Mouse (Mus musculus): ENCODE data around the gene Inpp5a. TPM values are rescaled to one million over a fixed set of nuclear protein-coding genes. Genes with fewer than 3 reads are reported as not detected.

Gene Inpp5a
- polyA plus RNA-seq, 1 experiment from 2014 or later = 29.1 TPM

- Histone ChIP-seq H3K9me3 (ENCODE audit: control insufficient read depth) (no peaks in the 10 kb centered on the region), H3K36me3 (ENCODE audit: control insufficient read depth, insufficient read depth) (peaks cover 19% of the 10 kb centered on the region; the same call in 1 of the 2 replicates), H3K4me3 (ENCODE audit: low read depth, low read length) (peak overlapping the region; percentile 43), H3K4me1 (replicated peaks; ENCODE audit: control insufficient read depth, insufficient read depth, low read length) (no peaks in the 10 kb centered on the region), H3K27ac (ENCODE audit: low read depth, low read length) (no peak overlapping the region), H3K9ac (ENCODE audit: low read depth, low read length) (no peak overlapping the region), H3K27me3 (replicated peaks; ENCODE audit: control insufficient read depth, insufficient read depth, low read length) (peaks cover 78% of the 10 kb centered on the region), H3K4me2 (replicated peaks; ENCODE audit: low read depth) (peak overlapping the region; percentile 64)
- no peak for ATAC-seq
- WGBS = 1% methylated on average over 81 of the region's 82 CpGs
- TF ChIP-seq CTCF (IDR thresholded peaks at IDR 0.05; ENCODE audit: low read depth) = no peak
Measured at GRCm38 (mm10) chr7:139581801-139582571, 193.1 kb downstream of the Inpp5a start.

GRCm38 (mm10) chr7:139582595-139582994 lies 193.7 kb downstream of the Inpp5a start, which contains the start of gene Nkx6-2:
Nkx6-2 (minus strand) TSS chr7:139582797.
- Histone ChIP-seq H3K27ac (ENCODE audit: low read depth, low read length) (no peak within 1 kb of the TSS), H3K27me3 (replicated peaks; ENCODE audit: control insufficient read depth, insufficient read depth, low read length) (peaks cover 83% of the 10 kb centered on the region), H3K9ac (ENCODE audit: low read depth, low read length) (no peak within 1 kb of the TSS), H3K4me3 (ENCODE audit: low read depth, low read length) (peak within 1 kb of the TSS; percentile 43), H3K4me1 (replicated peaks; ENCODE audit: control insufficient read depth, insufficient read depth, low read length) (no peaks in the 10 kb centered on the region), H3K36me3 (ENCODE audit: control insufficient read depth, insufficient read depth) (peaks cover 14% of the 10 kb centered on the region; the same call in 1 of the 2 replicates), H3K9me3 (ENCODE audit: control insufficient read depth) (no peaks in the 10 kb centered on the region), H3K4me2 (replicated peaks; ENCODE audit: low read depth) (peak within 1 kb of the TSS; percentile 64)
- ATAC-seq = no peak
- TF ChIP-seq CTCF (IDR thresholded peaks at IDR 0.05; ENCODE audit: low read depth) = no peak
- under 1% methylated on average over 56 of the region's 56 CpGs for WGBS

DNA sequence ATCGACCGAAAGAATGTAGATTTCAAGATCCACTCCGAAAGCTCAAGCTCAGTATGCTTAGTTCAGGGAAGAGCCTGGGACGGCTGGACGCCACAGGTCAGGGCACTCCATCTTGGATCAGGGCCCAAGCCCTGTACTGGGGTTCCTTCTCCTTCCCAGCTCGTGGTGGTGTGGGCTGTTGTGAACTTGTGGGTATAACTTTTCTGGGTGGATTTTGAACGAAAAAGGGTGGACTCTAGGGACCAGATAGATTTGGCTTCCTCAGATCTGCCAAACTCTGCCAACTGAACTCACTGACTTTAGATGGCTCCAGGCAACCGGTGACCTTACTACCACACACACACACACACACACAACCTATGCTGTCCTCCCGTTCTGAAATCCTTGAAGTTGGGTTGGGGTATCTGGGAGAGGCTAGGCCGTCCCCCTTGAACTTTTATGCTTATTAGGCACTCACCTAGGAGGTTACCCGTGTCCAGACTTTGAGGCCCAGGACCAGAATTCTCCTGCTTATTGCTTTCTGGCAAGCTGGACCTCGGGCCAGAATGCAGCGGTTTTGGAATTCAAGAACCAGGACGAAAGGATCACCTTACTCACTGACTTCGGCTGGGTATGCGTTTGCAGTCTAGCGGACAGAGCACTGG lies 194.3 kb downstream of the Inpp5a start:
- WGBS = 28% methylated on average over 17 of the region's 17 CpGs
- H3K4me3 ChIP-seq (ENCODE audit: low read depth, low read length) = peak overlapping the region; percentile 43; the same call in 1 of the 2 replicates
- H3K27ac ChIP-seq (ENCODE audit: low read depth, low read length) = no peak overlapping the region
- H3K9ac ChIP-seq (ENCODE audit: low read depth, low read length) = no peak overlapping the region
- no peak overlapping the region for H3K4me2 ChIP-seq (replicated peaks; ENCODE audit: low read depth)
- no peaks in the 10 kb centered on the region for H3K4me1 ChIP-seq (replicated peaks; ENCODE audit: control insufficient read depth, insufficient read depth, low read length)
- H3K27me3 ChIP-seq (replicated peaks; ENCODE audit: control insufficient read depth, insufficient read depth, low read length) = peaks cover 86% of the 10 kb centered on the region
- no peak for TF ChIP-seq CTCF (IDR thresholded peaks at IDR 0.05; ENCODE audit: low read depth)
- no peak for ATAC-seq
- H3K36me3 ChIP-seq (ENCODE audit: control insufficient read depth, insufficient read depth) = peaks cover 8% of the 10 kb centered on the region; the same call in 1 of the 2 replicates
- H3K9me3 ChIP-seq (ENCODE audit: control insufficient read depth) = no peaks in the 10 kb centered on the region

DNA sequence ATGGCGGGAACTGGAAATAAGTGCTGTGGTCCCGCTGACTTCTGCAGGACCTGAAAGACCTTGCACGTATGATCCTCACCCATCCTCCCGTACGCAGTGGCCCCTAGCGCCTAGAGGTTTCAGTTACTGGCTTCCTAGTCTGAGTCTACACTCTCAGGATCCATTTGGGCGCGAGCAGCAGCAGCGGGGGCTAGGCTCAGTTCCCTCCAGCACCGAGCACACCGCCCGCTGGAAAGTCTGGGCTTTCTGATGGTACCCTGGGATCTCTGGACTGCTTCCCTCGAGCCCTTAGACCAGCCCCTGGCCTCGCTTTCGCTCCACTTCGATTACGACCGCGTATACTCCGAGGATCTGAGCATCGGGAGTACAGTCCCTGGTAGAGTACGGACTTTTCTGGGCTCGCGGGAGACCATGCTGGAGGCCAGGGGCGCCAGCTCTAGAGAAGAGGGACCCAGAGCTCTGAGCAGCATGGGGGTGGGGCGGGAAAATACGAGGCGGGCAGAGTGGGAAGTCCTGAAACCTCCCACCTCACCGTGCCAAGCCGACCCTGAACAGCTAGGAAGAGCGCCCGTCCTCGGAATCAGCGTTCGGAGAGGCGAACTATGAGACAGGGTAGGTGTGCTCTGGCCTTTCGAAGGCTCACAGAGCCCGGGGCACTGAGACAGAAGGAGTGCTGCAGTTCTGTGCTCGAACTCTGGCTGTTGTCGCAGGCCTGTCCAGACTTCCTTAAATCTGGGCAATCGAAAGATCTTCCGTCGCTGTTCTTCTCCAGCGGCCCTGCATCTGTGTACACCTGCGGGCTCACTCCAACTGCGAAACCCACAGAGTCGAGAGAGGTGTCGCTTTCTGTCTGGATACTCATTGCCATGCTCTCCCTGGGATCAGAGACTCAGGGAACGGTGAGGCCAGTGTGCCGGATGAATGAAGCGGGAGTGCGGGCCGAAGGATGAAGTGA lies 195.6 kb downstream of the Inpp5a start:
- Histone ChIP-seq H3K4me2 (replicated peaks; ENCODE audit: low read depth) (peak overlapping the region; percentile 37; the same call in 1 of the 2 replicates), H3K9ac (ENCODE audit: low read depth, low read length) (no peak overlapping the region), H3K27me3 (replicated peaks; ENCODE audit: control insufficient read depth, insufficient read depth, low read length) (peaks cover 85% of the 10 kb centered on the region), H3K9me3 (ENCODE audit: control insufficient read depth) (no peaks in the 10 kb centered on the region), H3K36me3 (ENCODE audit: control insufficient read depth, insufficient read depth) (no peaks in the 10 kb centered on the region; the same call in 1 of the 2 replicates), H3K27ac (ENCODE audit: low read depth, low read length) (no peak overlapping the region), H3K4me1 (replicated peaks; ENCODE audit: control insufficient read depth, insufficient read depth, low read length) (no peaks in the 10 kb centered on the region), H3K4me3 (ENCODE audit: low read depth, low read length) (no peak overlapping the region)
- TF ChIP-seq CTCF (IDR thresholded peaks at IDR 0.05; ENCODE audit: low read depth) = no peak
- ATAC-seq = no peak
- 4% methylated on average over 53 of the region's 53 CpGs for WGBS

DNA sequence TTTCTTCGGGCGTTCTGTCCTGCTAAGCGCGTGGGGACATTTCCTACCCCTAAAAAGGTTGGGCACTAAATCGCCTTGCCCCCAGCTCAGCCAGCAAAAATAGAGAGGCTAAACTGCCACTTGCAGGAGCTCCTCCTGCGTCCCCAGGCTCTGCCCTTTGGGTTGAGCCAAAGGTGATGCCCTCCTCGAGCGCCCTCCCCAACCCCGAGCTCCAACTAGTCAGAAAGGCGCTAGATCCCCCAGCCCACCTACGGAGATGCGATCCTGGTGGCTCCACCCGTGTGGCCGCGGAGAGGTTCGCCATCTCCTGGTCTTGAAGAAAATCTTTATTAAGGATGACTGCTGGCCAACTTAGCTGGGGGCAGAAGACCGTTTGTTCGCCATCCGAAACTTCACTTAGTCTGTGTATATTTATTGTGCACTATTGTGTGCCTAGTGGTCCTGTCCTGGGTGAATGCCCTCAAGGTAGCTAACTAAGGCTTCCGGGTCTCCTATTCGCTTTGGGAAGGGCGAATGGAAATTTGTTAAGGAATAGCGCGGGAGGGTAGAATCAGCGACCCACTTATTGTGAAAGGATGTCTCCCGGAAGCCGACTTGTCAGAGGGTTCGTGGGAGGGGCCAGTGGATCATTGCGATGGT lies 196.4 kb downstream of the Inpp5a start:
- Histone ChIP-seq H3K4me3 (ENCODE audit: low read depth, low read length) (no peak overlapping the region), H3K27me3 (replicated peaks; ENCODE audit: control insufficient read depth, insufficient read depth, low read length) (peaks cover 82% of the 10 kb centered on the region), H3K9me3 (ENCODE audit: control insufficient read depth) (no peaks in the 10 kb centered on the region), H3K27ac (ENCODE audit: low read depth, low read length) (no peak overlapping the region), H3K9ac (ENCODE audit: low read depth, low read length) (no peak overlapping the region), H3K4me1 (replicated peaks; ENCODE audit: control insufficient read depth, insufficient read depth, low read length) (no peaks in the 10 kb centered on the region), H3K4me2 (replicated peaks; ENCODE audit: low read depth) (no peak overlapping the region), H3K36me3 (ENCODE audit: control insufficient read depth, insufficient read depth) (no peaks in the 10 kb centered on the region; the same call in 1 of the 2 replicates)
- peak; percentile 13; the same call in 1 of the 2 replicates for TF ChIP-seq CTCF (IDR thresholded peaks at IDR 0.05; ENCODE audit: low read depth)
- WGBS = 6% methylated on average over 29 of the region's 29 CpGs
- no peak for ATAC-seq

Measured in intestine, postnatal 0 days (tissue).